Mouse (Mus musculus) stomach, postnatal 0 days (tissue): Measurements from ENCODE around the gene Nfyb. TPM values are rescaled to one million over a fixed set of nuclear protein-coding genes. Genes with fewer than 3 reads are reported as not detected.
A peak's percentile ranks its signal among the peaks of the same experiment; 100 is the strongest.

Experiments used
- ATAC-seq: fragments of 200-750 bp; cut with Nextera tagmentation; 2 replicates; pipeline ENCODE4 v1.8.0; 2017; ENCODE audit not compliant: low FRiP score, low TSS enrichment
- DNase-seq: peaks from one replicate; pipeline ENCODE4 v3.0.0-alpha.2; 2016; ENCODE audit warnings: low spot score
- H3K27ac ChIP-seq: fragments of 300-500 bp; sonication (generic); replicated peaks from 2 replicates; pipeline ENCODE4 v1.5.1; 2014; ENCODE audit warnings: mild to moderate bottlenecking, control low read depth
- H3K27me3 ChIP-seq: fragments of 300-500 bp; sonication (generic); 2 replicates; pipeline ENCODE4 v1.6.1; 2014; ENCODE audit warnings: low read length; ENCODE audit not compliant: control insufficient read depth, insufficient read depth
- H3K36me3 ChIP-seq: fragments of 300-500 bp; sonication (generic); 2 replicates; pipeline ENCODE4 v1.6.1; 2014; ENCODE audit warnings: low read length, mixed read lengths; ENCODE audit not compliant: control insufficient read depth, insufficient read depth
- H3K4me1 ChIP-seq: fragments of 300-500 bp; sonication (generic); replicated peaks from 2 replicates; pipeline ENCODE4 v1.6.1; 2014; ENCODE audit warnings: antibody characterized with exemption; ENCODE audit not compliant: control insufficient read depth, insufficient read depth
- H3K4me2 ChIP-seq: fragments of 300-500 bp; sonication (generic); replicated peaks from 2 replicates; pipeline ENCODE4 v1.6.1; 2014; ENCODE audit warnings: low read depth, mild to moderate bottlenecking, control low read depth, moderate library complexity
- H3K4me3 ChIP-seq: fragments of 300-500 bp; sonication (generic); 2 replicates; pipeline ENCODE4 v1.5.1; 2014; ENCODE audit warnings: low read depth, low read length, control low read depth
- H3K9ac ChIP-seq: fragments of 300-500 bp; sonication (generic); 2 replicates; pipeline ENCODE4 v1.6.1; 2014; ENCODE audit warnings: mild to moderate bottlenecking, low read length, control low read depth, mixed read lengths
- H3K9me3 ChIP-seq: fragments of 300-500 bp; sonication (generic); 2 replicates; pipeline ENCODE4 v1.6.1; 2016; ENCODE audit warnings: low read length; ENCODE audit not compliant: control insufficient read depth
- CTCF ChIP-seq: IDR thresholded peaks from 2 replicates; pipeline ENCODE4 v1.5.1; 2016; ENCODE audit warnings: antibody characterized with exemption, low read depth, mild to moderate bottlenecking, moderate library complexity
- EP300 ChIP-seq: optimal IDR thresholded peaks from 2 replicates; pipeline ENCODE3; 2016; ENCODE audit warnings: antibody characterized with exemption
- WGBS: fragments of 180-500 bp; shearing (Covaris S2); extraction: QIAGEN DNeasy Blood & Tissue Kit; methylation state at CpG from one replicate; pipeline ENCODE4 v1.1.7; 2014; 5-methylcytosine and 5-hydroxymethylcytosine counted together
- polyA plus RNA-seq: library from polyadenylated mRNA; unstranded; fragments of >200 nt; fragmentation: Nextera tagmentation; extraction: Ambion mirVana; gene quantifications from 2 replicates; pipeline ENCODE4 v1.2.1, GENCODE M21; 2015

Nfyb gene
- polyA plus RNA-seq, 1 experiment from 2014 or later = 20.3 TPM

DNA sequence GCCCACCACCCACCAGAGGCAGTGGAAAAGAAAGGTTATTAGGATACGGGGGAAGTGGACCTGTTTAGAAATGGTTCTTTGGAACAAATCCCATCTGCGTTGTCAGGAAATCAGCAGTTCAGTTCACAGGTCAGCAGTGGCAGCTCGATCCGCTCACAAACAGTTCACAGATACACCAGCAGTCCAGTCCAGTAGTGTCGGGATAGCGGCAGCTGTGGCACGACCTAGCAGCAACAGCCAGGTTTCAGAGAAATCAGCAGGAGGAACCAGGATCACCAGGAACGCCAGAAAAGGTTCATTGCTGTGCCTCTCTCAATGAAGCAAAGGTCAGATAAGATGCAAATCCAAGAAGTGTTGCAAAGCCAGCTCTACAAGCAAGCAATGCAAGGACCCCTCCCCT lies 42.5 kb upstream of the Nfyb start:
- H3K27ac ChIP-seq = no peak overlapping the region
- no peak overlapping the region for H3K9ac ChIP-seq
- no peaks in the 10 kb centered on the region for H3K9me3 ChIP-seq
- WGBS = 66% methylated on average over 8 of the region's 8 CpGs
- H3K4me3 ChIP-seq = no peak overlapping the region
- no peak for ATAC-seq
- no peaks in the 10 kb centered on the region for H3K4me1 ChIP-seq
- H3K27me3 ChIP-seq = no peaks in the 10 kb centered on the region
- no peak overlapping the region for H3K4me2 ChIP-seq
- H3K36me3 ChIP-seq = no peaks in the 10 kb centered on the region
- TF ChIP-seq EP300 = no peak
- no peak for TF ChIP-seq CTCF
- no peak for DNase-seq

DNA sequence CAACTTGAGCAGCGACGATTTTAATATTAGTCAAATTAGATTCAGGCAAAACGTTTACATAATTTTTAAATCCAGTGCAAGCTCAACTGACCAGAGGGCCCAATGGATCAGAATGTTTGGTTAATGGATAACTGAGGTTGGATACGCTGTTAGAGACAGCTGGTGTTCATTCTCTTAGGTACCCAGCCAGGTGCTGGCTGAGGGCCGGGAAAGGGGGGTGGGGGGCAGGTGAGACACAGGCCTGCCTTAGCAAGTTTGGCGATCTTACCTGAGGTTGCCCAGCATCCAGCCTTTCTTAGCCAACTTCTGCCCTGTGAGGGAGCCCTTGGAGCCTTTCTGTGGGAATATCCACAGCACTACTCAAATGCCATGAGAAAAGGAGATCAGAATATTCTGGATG lies 41.2 kb upstream of the Nfyb start:
- H3K27ac ChIP-seq = no peak overlapping the region
- WGBS = 45% methylated on average over 6 of the region's 6 CpGs
- DNase-seq (no peak), ATAC-seq (no peak)
- H3K9me3 ChIP-seq = no peaks in the 10 kb centered on the region
- no peaks in the 10 kb centered on the region for H3K27me3 ChIP-seq
- TF ChIP-seq EP300 (no peak), CTCF (no peak)
- H3K4me1 ChIP-seq = no peaks in the 10 kb centered on the region
- no peaks in the 10 kb centered on the region for H3K36me3 ChIP-seq
- no peak overlapping the region for H3K4me2 ChIP-seq
- H3K4me3 ChIP-seq = no peak overlapping the region
- no peak overlapping the region for H3K9ac ChIP-seq

DNA sequence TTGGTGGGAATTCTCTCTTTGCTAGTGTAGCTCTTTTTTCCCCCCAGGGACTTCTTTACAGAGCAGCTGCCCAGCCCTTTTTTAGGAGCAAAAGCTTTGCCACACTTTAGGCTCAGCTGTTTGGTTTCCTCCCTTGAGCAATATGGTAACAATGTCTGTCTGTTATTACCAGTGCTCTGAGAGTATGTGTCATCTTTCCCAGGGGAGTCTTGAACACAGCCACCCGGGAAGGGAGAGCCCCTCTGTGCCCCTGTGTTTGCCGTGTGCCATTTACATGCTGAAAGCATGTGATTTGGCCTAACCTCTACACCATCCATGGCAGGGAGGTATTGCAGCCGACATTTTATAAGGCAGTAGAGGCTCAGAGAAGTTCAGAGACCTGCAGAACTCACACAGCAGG lies 40.5 kb upstream of the Nfyb start:
- 62% methylated on average over 3 of the region's 3 CpGs for WGBS
- no peak for TF ChIP-seq EP300
- TF ChIP-seq CTCF = no peak
- no peak overlapping the region for H3K4me2 ChIP-seq
- no peak overlapping the region for H3K9ac ChIP-seq
- no peaks in the 10 kb centered on the region for H3K9me3 ChIP-seq
- H3K27me3 ChIP-seq = no peaks in the 10 kb centered on the region
- DNase-seq = no peak
- H3K36me3 ChIP-seq = no peaks in the 10 kb centered on the region
- no peak overlapping the region for H3K27ac ChIP-seq
- no peaks in the 10 kb centered on the region for H3K4me1 ChIP-seq
- no peak for ATAC-seq
- H3K4me3 ChIP-seq = no peak overlapping the region

DNA sequence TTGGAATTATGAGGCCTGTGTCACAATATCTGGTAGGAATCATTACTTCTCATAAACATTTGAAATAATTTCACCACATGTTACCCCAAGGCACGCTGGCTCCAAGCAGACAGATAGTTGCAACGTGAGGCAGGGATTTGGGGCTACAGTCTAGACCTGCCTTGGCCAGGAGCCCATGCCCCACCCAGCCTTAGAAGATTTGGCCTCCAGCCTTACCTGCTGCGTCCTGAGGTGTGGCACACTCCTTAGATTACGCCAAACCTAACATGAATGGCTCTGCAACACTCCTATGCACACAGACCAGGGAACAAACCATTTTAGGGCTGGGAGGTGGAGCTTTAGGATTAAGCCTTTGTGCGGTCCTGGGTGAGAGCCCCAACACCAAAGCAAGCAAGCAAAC lies 36.1 kb upstream of the Nfyb start:
- no peak; the same call in 1 of the 2 replicates for ATAC-seq
- H3K27ac ChIP-seq = no peak overlapping the region
- no peaks in the 10 kb centered on the region for H3K27me3 ChIP-seq
- H3K4me3 ChIP-seq = no peak overlapping the region
- 52% methylated on average over 5 of the region's 5 CpGs for WGBS
- no peaks in the 10 kb centered on the region for H3K9me3 ChIP-seq
- H3K36me3 ChIP-seq = no peaks in the 10 kb centered on the region
- H3K9ac ChIP-seq = no peak overlapping the region
- TF ChIP-seq EP300 = no peak
- TF ChIP-seq CTCF = no peak
- H3K4me1 ChIP-seq = no peaks in the 10 kb centered on the region
- peak; percentile 60 for DNase-seq
- no peak overlapping the region for H3K4me2 ChIP-seq

DNA sequence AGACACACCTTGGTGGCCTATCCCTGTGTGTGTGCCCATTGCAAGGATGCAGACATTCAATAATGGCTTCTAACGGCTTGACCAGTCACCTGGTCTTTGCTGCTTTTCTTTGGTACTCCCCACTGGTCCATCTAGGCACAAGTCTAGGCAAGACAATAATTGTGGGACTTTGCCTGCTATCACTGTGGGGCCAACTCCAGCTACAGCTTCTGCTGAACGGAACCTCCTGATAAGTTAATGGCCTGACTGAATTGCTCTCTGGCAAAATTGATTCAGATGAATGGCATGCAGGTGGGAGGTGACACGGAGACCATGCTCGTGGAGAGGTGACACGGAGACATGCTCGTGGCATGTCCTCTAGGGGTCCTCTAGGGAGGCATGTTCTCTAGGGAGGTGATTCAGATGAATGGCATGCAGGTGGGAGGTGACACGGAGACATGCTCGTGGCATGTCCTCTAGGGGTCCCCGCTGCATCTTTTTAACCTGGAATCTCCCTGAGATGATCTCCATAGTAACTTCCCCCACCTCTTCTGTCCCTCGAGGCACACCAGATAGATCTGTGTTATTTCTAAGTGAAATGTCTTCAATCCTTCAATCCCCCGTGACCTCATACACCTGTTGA lies 34.5 kb upstream of the Nfyb start:
- no peaks in the 10 kb centered on the region for H3K36me3 ChIP-seq
- DNase-seq (no peak), ATAC-seq (no peak)
- H3K9ac ChIP-seq = no peak overlapping the region
- no peaks in the 10 kb centered on the region for H3K4me1 ChIP-seq
- H3K27ac ChIP-seq = no peak overlapping the region
- 43% methylated on average over 11 of the region's 11 CpGs for WGBS
- no peak for TF ChIP-seq CTCF
- no peak for TF ChIP-seq EP300
- no peak overlapping the region for H3K4me3 ChIP-seq
- no peaks in the 10 kb centered on the region for H3K27me3 ChIP-seq
- H3K9me3 ChIP-seq = no peaks in the 10 kb centered on the region
- no peak overlapping the region for H3K4me2 ChIP-seq

DNA sequence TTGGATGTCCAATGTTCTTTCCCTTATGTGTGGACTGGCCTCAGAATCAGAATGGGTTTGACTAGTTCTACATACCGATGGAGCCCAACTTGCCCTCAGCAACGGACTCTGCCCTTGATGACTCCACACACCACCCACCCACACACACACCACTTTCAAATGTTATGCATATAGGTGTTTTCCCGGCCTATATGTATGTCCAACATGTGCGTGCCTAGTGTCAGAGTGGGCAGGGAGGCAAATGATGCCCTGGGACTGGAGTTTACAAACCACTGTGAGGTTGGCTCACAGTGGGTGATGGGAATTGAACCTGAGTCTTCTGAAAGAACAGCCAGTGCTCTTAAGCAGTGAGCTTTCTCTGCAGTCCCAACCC lies 33.2 kb upstream of the Nfyb start:
- WGBS = 80% methylated on average over 4 of the region's 4 CpGs
- no peak for DNase-seq
- H3K9me3 ChIP-seq = no peaks in the 10 kb centered on the region
- no peak overlapping the region for H3K27ac ChIP-seq
- H3K36me3 ChIP-seq = no peaks in the 10 kb centered on the region
- H3K9ac ChIP-seq = no peak overlapping the region
- no peak for ATAC-seq
- H3K27me3 ChIP-seq = no peaks in the 10 kb centered on the region
- H3K4me2 ChIP-seq = no peak overlapping the region
- H3K4me3 ChIP-seq = no peak overlapping the region
- TF ChIP-seq CTCF (no peak), EP300 (no peak)
- no peaks in the 10 kb centered on the region for H3K4me1 ChIP-seq
